Mouse (Mus musculus): ENCODE results near the gene Ifi206. TPM values are rescaled to one million over a fixed set of nuclear protein-coding genes. Genes with fewer than 3 reads are reported as not detected.

Ifi206 gene
- polyA plus RNA-seq, 1 experiment from 2014 or later, result 0.08 TPM

DNA sequence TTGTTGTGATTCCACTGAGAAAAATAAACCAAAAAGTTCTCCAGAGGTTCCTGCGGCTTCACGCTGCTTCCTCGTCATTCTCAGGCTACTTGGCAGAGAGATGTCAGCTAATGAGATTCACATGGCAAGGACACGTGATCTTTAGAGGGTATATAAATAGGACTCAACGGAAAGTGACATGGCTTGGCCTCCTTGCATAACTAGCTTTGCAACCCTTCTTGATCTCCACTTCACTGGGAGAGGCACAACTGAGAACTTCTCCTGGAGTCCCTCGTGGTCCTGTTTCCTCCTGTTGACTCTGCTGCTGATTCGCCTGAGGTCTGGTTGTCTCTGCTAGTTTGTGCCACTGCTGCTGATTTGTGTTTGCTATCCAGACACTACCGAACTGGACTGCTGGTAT, 63.5 kb downstream of the Ifi206 start:
- Histone ChIP-seq H3K4me2 (ENCODE audit: low read depth, low read length) (no peak overlapping the region), H3K27ac (ENCODE audit: low read length) (no peak overlapping the region), H3K9me3 (ENCODE audit: control insufficient read depth, low read length) (no peaks in the 10 kb centered on the region), H3K4me1 (replicated peaks; ENCODE audit: control insufficient read depth, insufficient read depth, low read length) (no peaks in the 10 kb centered on the region), H3K4me3 (ENCODE audit: low read length) (no peak overlapping the region), H3K9ac (ENCODE audit: low read length) (no peak overlapping the region), H3K36me3 (ENCODE audit: control insufficient read depth, insufficient read depth, low read length) (no peaks in the 10 kb centered on the region), H3K27me3 (ENCODE audit: control insufficient read depth, insufficient read depth, low read depth, low read length) (no peaks in the 10 kb centered on the region)
- ATAC-seq (ENCODE audit: low read depth), result no peak
- WGBS, result 71% methylated on average over 8 of the region's 8 CpGs

DNA sequence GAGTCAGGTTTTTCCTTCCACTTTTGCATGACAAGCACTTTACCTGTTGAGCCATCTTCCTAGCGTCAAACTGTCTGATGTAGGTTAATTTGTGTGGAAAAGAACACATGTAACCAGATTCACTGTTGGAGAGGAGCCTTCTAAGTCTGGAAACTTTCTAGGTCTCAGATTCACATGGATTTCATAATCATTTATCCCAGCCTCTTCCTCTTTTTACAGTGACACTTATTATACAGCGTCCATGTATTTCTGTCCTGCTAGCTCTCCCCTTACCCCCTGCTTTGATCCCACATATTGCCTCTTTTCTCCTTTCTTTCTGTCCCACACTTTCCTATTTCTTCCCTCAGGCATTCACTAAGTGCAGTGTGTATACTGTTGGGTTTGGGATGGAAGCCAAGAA, 64.5 kb downstream of the Ifi206 start:
- H3K4me2 ChIP-seq (ENCODE audit: low read depth, low read length), result no peak overlapping the region
- no peak overlapping the region for H3K27ac ChIP-seq (ENCODE audit: low read length)
- ATAC-seq (ENCODE audit: low read depth), result no peak
- no peak overlapping the region for H3K9ac ChIP-seq (ENCODE audit: low read length)
- WGBS, result 72% methylated on average over 2 of the region's 2 CpGs
- no peaks in the 10 kb centered on the region for H3K27me3 ChIP-seq (ENCODE audit: control insufficient read depth, insufficient read depth, low read depth, low read length)
- no peaks in the 10 kb centered on the region for H3K36me3 ChIP-seq (ENCODE audit: control insufficient read depth, insufficient read depth, low read length)
- H3K9me3 ChIP-seq (ENCODE audit: control insufficient read depth, low read length), result no peaks in the 10 kb centered on the region
- no peak overlapping the region for H3K4me3 ChIP-seq (ENCODE audit: low read length)
- no peaks in the 10 kb centered on the region for H3K4me1 ChIP-seq (replicated peaks; ENCODE audit: control insufficient read depth, insufficient read depth, low read length)

DNA sequence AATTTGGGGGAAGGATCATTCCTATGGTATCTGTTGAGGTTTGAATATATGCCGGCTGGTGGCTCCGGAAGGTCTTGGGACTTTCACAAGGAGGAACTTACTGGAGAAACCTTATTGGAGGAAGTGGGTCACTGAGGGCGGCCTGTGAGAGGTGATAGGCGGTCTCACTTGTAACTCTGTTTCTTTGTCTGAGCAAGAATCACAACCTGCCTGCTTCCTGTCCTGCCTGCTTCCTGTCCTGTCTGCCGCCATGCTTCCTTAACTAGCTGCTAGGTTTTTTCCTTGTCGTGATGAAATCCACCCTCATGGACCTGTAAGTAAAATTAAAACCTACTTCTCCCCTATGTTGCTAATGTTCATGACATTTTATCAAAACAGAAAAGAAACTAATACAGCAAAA, 70.5 kb downstream of the Ifi206 start:
- Histone ChIP-seq H3K9ac (ENCODE audit: low read length) (no peak overlapping the region), H3K36me3 (ENCODE audit: control insufficient read depth, insufficient read depth, low read length) (no peaks in the 10 kb centered on the region), H3K27me3 (ENCODE audit: control insufficient read depth, insufficient read depth, low read depth, low read length) (no peaks in the 10 kb centered on the region), H3K27ac (ENCODE audit: low read length) (no peak overlapping the region), H3K4me1 (replicated peaks; ENCODE audit: control insufficient read depth, insufficient read depth, low read length) (no peaks in the 10 kb centered on the region), H3K4me3 (ENCODE audit: low read length) (no peak overlapping the region), H3K9me3 (ENCODE audit: control insufficient read depth, low read length) (no peaks in the 10 kb centered on the region), H3K4me2 (ENCODE audit: low read depth, low read length) (no peak overlapping the region)
- 68% methylated on average over 6 of the region's 6 CpGs for WGBS
- ATAC-seq (ENCODE audit: low read depth), result no peak

DNA sequence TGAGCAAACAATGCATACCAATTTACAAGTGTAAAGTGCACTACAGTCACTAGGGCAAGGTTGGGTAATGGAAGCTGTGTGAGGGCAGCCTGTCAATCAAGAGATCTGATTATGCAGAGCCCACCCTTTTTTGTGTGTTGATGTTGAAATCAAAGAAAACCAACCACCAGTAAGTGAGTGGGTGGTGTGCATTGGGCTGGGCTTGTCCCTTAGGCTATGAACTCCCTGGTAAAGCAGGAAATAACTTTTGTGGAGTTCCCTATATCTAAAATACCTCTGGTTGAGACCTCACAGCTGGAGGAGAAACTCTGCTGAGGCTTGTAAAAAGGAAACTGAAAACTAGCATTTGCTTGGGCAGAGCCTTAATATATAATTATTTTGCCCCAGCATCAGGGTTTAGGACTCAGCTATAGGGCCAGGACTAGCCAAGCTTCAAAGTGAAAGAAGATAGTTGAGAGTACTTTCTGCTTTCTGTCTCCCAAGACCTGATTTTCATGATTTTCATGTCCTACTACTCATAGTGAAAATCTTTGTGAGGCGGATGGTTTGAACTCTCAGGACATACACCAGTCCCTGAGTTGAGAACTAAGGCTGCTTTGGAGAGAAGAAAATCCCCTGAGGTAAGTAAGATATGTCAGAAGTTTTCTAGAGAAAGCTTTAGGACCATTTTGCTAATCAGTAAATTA, 71.8 kb downstream of the Ifi206 start:
- H3K36me3 ChIP-seq (ENCODE audit: control insufficient read depth, insufficient read depth, low read length), result no peaks in the 10 kb centered on the region
- no peak overlapping the region for H3K27ac ChIP-seq (ENCODE audit: low read length)
- ATAC-seq (ENCODE audit: low read depth), result 0 out of 2 replicates have a peak, but pooled peaks have one; percentile 20

DNA sequence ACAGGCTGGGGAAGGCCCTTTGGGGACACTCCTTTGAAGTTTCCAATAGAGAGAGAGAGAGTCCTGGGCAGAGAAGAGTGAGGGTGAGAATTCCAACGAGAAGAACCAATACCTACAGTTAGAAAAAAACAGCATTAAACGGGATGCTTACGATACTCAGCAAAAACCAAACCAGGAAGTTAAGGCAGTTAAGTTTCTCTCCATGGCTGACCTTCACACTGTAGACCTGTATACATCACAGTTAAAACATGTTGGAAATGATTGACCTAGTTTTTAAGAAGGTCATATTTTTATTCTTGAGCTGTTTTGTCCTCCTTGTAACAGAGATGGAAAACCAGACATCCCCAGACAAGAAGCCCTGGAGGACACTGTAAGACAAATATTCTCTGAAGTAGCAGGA, 72.3 kb downstream of the Ifi206 start:
- no peak overlapping the region for H3K4me3 ChIP-seq (ENCODE audit: low read length)
- H3K4me1 ChIP-seq (replicated peaks; ENCODE audit: control insufficient read depth, insufficient read depth, low read length), result no peaks in the 10 kb centered on the region
- H3K27me3 ChIP-seq (ENCODE audit: control insufficient read depth, insufficient read depth, low read depth, low read length), result no peaks in the 10 kb centered on the region
- no peaks in the 10 kb centered on the region for H3K9me3 ChIP-seq (ENCODE audit: control insufficient read depth, low read length)
- no peaks in the 10 kb centered on the region for H3K36me3 ChIP-seq (ENCODE audit: control insufficient read depth, insufficient read depth, low read length)
- ATAC-seq (ENCODE audit: low read depth), result no peak
- WGBS, result 75% methylated on average over 3 of the region's 3 CpGs
- no peak overlapping the region for H3K4me2 ChIP-seq (ENCODE audit: low read depth, low read length)
- H3K9ac ChIP-seq (ENCODE audit: low read length), result no peak overlapping the region
- no peak overlapping the region for H3K27ac ChIP-seq (ENCODE audit: low read length)

More for the DNA sequence above, 71.8 kb downstream of the Ifi206 start:
- 82% methylated on average over 1 of the region's 1 CpGs for WGBS
- Histone ChIP-seq H3K27me3 (ENCODE audit: control insufficient read depth, insufficient read depth, low read depth, low read length) (no peaks in the 10 kb centered on the region), H3K4me2 (ENCODE audit: low read depth, low read length) (no peak overlapping the region), H3K9me3 (ENCODE audit: control insufficient read depth, low read length) (no peaks in the 10 kb centered on the region), H3K9ac (ENCODE audit: low read length) (no peak overlapping the region), H3K4me3 (ENCODE audit: low read length) (no peak overlapping the region), H3K4me1 (replicated peaks; ENCODE audit: control insufficient read depth, insufficient read depth, low read length) (no peaks in the 10 kb centered on the region)

Small RNA genes lying within 50 kb of the gene (microRNA-seq; reads per million reads assigned to microRNA genes)
- gene Gm44481, result not detected

Other genes with a start within 250 kb of the Ifi206 start
- gene Olfr418, start 225.0 kb downstream of the Ifi206 start, polyA plus RNA-seq (2015; fragmentation: Nextera tagmentation; extraction: Ambion mirVana), result not detected in 2 replicates
- not detected in 2 replicates for gene Mptx2, start 213.3 kb downstream of the Ifi206 start, polyA plus RNA-seq (2015; fragmentation: Nextera tagmentation; extraction: Ambion mirVana)
- gene Ackr1, start 157.3 kb downstream of the Ifi206 start, polyA plus RNA-seq (2015; fragmentation: Nextera tagmentation; extraction: Ambion mirVana), result 0.21 and 0.73 TPM in 2 replicates
- 1.3 and 2.6 TPM in 2 replicates for gene Aim2, start 140.2 kb downstream of the Ifi206 start, polyA plus RNA-seq (2015; fragmentation: Nextera tagmentation; extraction: Ambion mirVana)
- gene Cadm3, start 123.3 kb downstream of the Ifi206 start, polyA plus RNA-seq (2015; fragmentation: Nextera tagmentation; extraction: Ambion mirVana), result 0.87 and 0.94 TPM in 2 replicates
- gene Ifi214, start 44.9 kb upstream of the Ifi206 start, polyA plus RNA-seq (2015; fragmentation: Nextera tagmentation; extraction: Ambion mirVana), result not detected in 2 replicates
- gene Ifi213, start 108.2 kb upstream of the Ifi206 start, polyA plus RNA-seq (2015; fragmentation: Nextera tagmentation; extraction: Ambion mirVana), result not detected in 2 replicates
- gene Ifi209, start 139.9 kb upstream of the Ifi206 start, polyA plus RNA-seq (2015; fragmentation: Nextera tagmentation; extraction: Ambion mirVana), result 0.21 and 0.50 TPM in 2 replicates
- gene Ifi208, start 182.6 kb upstream of the Ifi206 start, polyA plus RNA-seq (2015; fragmentation: Nextera tagmentation; extraction: Ambion mirVana), result 0.08 TPM in 1 of 2 replicates, not detected in the other